In genomic region chr3:66746373-66747072, GRCm38 (mm10) we compare ENCODE assay signal across 10 mouse cellular contexts.
DNase-seq lines count a peak whose midpoint lies in the region; ATAC-seq and TF ChIP-seq lines count a peak whose summit lies in the region.
"Had no signal": no experiment of that assay in that cellular context is flagged by ENCODE, and none has a peak within 500 bp of the region (broad histone marks: within the 10 kb centered on the region; RNA-seq: fewer than 3 reads in every experiment).

No protein-coding gene starts in this region.

- H3K27me3 ChIP-seq in hindbrain, embryonic 16.5 days (replicated peaks; ENCODE audit: control insufficient read depth, insufficient read depth, low read length), result no peaks in the 10 kb centered on the region; the same call in 1 of the 2 replicates
- no peaks in the 10 kb centered on the region for H3K27me3 ChIP-seq in neural tube, embryonic 12.5 days (replicated peaks)
- no peaks in the 10 kb centered on the region for H3K27me3 ChIP-seq in intestine, postnatal 0 days (replicated peaks; ENCODE audit: control insufficient read depth, insufficient read depth, low read length)
- H3K27me3 ChIP-seq: heart, embryonic 12.5 days had no signal

- H3K27ac ChIP-seq in gastrocnemius, adult 2 months, result no peak overlapping the region
- H3K27ac ChIP-seq in hindbrain, embryonic 16.5 days (ENCODE audit: low read depth, low read length), result no peak overlapping the region
- H3K27ac ChIP-seq in neural tube, embryonic 12.5 days, result no peak overlapping the region
- H3K27ac ChIP-seq in intestine, postnatal 0 days (ENCODE audit: low read depth, low read length), result no peak overlapping the region

- H3K9me3 ChIP-seq in hindbrain, embryonic 16.5 days (ENCODE audit: control insufficient read depth, low read length), result no peaks in the 10 kb centered on the region
- H3K9me3 ChIP-seq in neural tube, embryonic 12.5 days, result no peaks in the 10 kb centered on the region
- H3K9me3 ChIP-seq in intestine, postnatal 0 days (ENCODE audit: control insufficient read depth), result no peaks in the 10 kb centered on the region
- H3K9me3 ChIP-seq: heart, embryonic 12.5 days had no signal

- H3K4me3 ChIP-seq in gastrocnemius, adult 2 months, result peak overlapping the region; percentile 35
- peak overlapping the region; percentile 29 for H3K4me3 ChIP-seq in hindbrain, embryonic 16.5 days (ENCODE audit: low read length)
- H3K4me3 ChIP-seq in neural tube, embryonic 12.5 days, result no peak overlapping the region
- H3K4me3 ChIP-seq in intestine, postnatal 0 days (ENCODE audit: low read depth, low read length), result no peak overlapping the region
- H3K4me3 ChIP-seq: heart, embryonic 12.5 days had no signal

- no peaks in the 10 kb centered on the region for H3K36me3 ChIP-seq in hindbrain, embryonic 16.5 days (ENCODE audit: control insufficient read depth, insufficient read depth, low read length)
- no peaks in the 10 kb centered on the region for H3K36me3 ChIP-seq in neural tube, embryonic 12.5 days
- no peaks in the 10 kb centered on the region for H3K36me3 ChIP-seq in intestine, postnatal 0 days (ENCODE audit: control insufficient read depth, insufficient read depth)
- H3K36me3 ChIP-seq: heart, embryonic 12.5 days had no signal

- peak; percentile 90 for ATAC-seq in hindbrain, embryonic 16.5 days
- ATAC-seq in neural tube, embryonic 12.5 days (ENCODE audit: low FRiP score, low read depth), result peak; percentile 86
- ATAC-seq in intestine, postnatal 0 days, result no peak
- no peak for ATAC-seq in megakaryocyte, adult 5-6 weeks (ENCODE audit: poor library complexity, severe bottlenecking)
- ATAC-seq: CD4-positive, CD25-positive, alpha-beta regulatory T cell, adult 4 months had no signal

- peak overlapping the region; percentile 67 for H3K4me2 ChIP-seq in hindbrain, embryonic 16.5 days (ENCODE audit: low read length)
- H3K4me2 ChIP-seq in neural tube, embryonic 12.5 days (replicated peaks), result peak overlapping the region; percentile 41
- no peak overlapping the region for H3K4me2 ChIP-seq in intestine, postnatal 0 days (replicated peaks; ENCODE audit: low read depth)
- H3K4me2 ChIP-seq: heart, embryonic 12.5 days had no signal

- no peak for TF ChIP-seq CTCF in gastrocnemius, adult 2 months (IDR thresholded peaks at IDR 0.05)
- TF ChIP-seq CTCF in intestine, postnatal 0 days (IDR thresholded peaks at IDR 0.05; ENCODE audit: low read depth), result no peak

- no peak for DNase-seq in gastrocnemius, adult 2 months
- no peak for DNase-seq in gastrocnemius, postnatal 25 days
- DNase-seq in embryo, embryonic 11 days, result peak; percentile 41
- DNase-seq in thymus, postnatal 0 days (ENCODE audit: low spot score), result no peak

- intact Hi-C loops in gastrocnemius, adult 2 months (cut with DNase I), result no loop called here

- WGBS in hindbrain, embryonic 16.5 days, result 30% methylated on average over 19 of the region's 19 CpGs
- WGBS in neural tube, embryonic 12.5 days, result 42% methylated on average over 19 of the region's 19 CpGs
- WGBS in intestine, postnatal 0 days, result 86% methylated on average over 19 of the region's 19 CpGs

- peaks cover 7% of the 10 kb centered on the region for H3K4me1 ChIP-seq in hindbrain, embryonic 16.5 days (ENCODE audit: control insufficient read depth, insufficient read depth, low read depth, low read length)
- H3K4me1 ChIP-seq in neural tube, embryonic 12.5 days, result peaks cover 7% of the 10 kb centered on the region; the same call in 1 of the 2 replicates
- no peaks in the 10 kb centered on the region for H3K4me1 ChIP-seq in intestine, postnatal 0 days (replicated peaks; ENCODE audit: control insufficient read depth, insufficient read depth, low read length)
- H3K4me1 ChIP-seq: heart, embryonic 12.5 days had no signal

- H3K9ac ChIP-seq in hindbrain, embryonic 16.5 days (ENCODE audit: low read depth, low read length), result no peak overlapping the region
- H3K9ac ChIP-seq in neural tube, embryonic 12.5 days, result no peak overlapping the region
- H3K9ac ChIP-seq in intestine, postnatal 0 days (ENCODE audit: low read depth, low read length), result no peak overlapping the region
- H3K9ac ChIP-seq: heart, embryonic 12.5 days had no signal

Comparison
In these comparisons a context has a peak if more than half of its experiments do, and no peak if none do; other contexts are left out.
1. H3K4me3 ChIP-seq: peak in gastrocnemius, adult 2 months (single experiment) and hindbrain, embryonic 16.5 days (single experiment); none in neural tube, embryonic 12.5 days (single experiment) and intestine, postnatal 0 days (single experiment).
2. ATAC-seq: peak in hindbrain, embryonic 16.5 days (single experiment) and neural tube, embryonic 12.5 days (single experiment); none in intestine, postnatal 0 days (single experiment) and megakaryocyte, adult 5-6 weeks (single experiment).